Mouse (Mus musculus): ENCODE data around the gene Sufu.

The Sufu gene

GRCm38 (mm10) chr19:46514387-46514786, 117.7 kb downstream of the Sufu start:
- DNase-seq (ENCODE audit: low read depth, low spot score), result no peak

GRCm38 (mm10) chr19:46515287-46515821, 118.7 kb downstream of the Sufu start:
- DNase-seq (ENCODE audit: low read depth, low spot score), result no peak

- DNase-seq (ENCODE audit: low read depth, low spot score), result no peak
Observed at GRCm38 (mm10) chr19:46516667-46517528, 120.2 kb downstream of the Sufu start.

GRCm38 (mm10) chr19:46517529-46518351, 121.0 kb downstream of the Sufu start:
- no peak for DNase-seq (ENCODE audit: low read depth, low spot score)

GRCm38 (mm10) chr19:46518352-46518787, 121.7 kb downstream of the Sufu start:
- DNase-seq (ENCODE audit: low read depth, low spot score), result no peak

- DNase-seq (ENCODE audit: low read depth, low spot score), result no peak
Observed at GRCm38 (mm10) chr19:46518828-46519621, 122.3 kb downstream of the Sufu start.

GRCm38 (mm10) chr19:46521698-46522097, 125.0 kb downstream of the Sufu start:
- no peak for DNase-seq (ENCODE audit: low read depth, low spot score)

GRCm38 (mm10) chr19:46522433-46523044, 125.8 kb downstream of the Sufu start:
- no peak for DNase-seq (ENCODE audit: low read depth, low spot score)

GRCm38 (mm10) chr19:46523131-46523479, 126.4 kb downstream of the Sufu start:
- no peak for DNase-seq (ENCODE audit: low read depth, low spot score)

- DNase-seq (ENCODE audit: low read depth, low spot score), result no peak
Observed at GRCm38 (mm10) chr19:46523480-46524151, 126.9 kb downstream of the Sufu start.

- no peak for DNase-seq (ENCODE audit: low read depth, low spot score)
Observed at GRCm38 (mm10) chr19:46524152-46524544, 127.5 kb downstream of the Sufu start.

- DNase-seq (ENCODE audit: low read depth, low spot score), result no peak
Observed at GRCm38 (mm10) chr19:46524601-46525321, 128.1 kb downstream of the Sufu start.

- DNase-seq (ENCODE audit: low read depth, low spot score), result no peak
Observed at GRCm38 (mm10) chr19:46525691-46526631, 129.3 kb downstream of the Sufu start.

- no peak for DNase-seq (ENCODE audit: low read depth, low spot score)
Observed at GRCm38 (mm10) chr19:46527632-46528528, 131.2 kb downstream of the Sufu start.

GRCm38 (mm10) chr19:46528529-46529213, 132.0 kb downstream of the Sufu start:
- DNase-seq (ENCODE audit: low read depth, low spot score), result no peak

GRCm38 (mm10) chr19:46529601-46530448, 133.1 kb downstream of the Sufu start:
- no peak for DNase-seq (ENCODE audit: low read depth, low spot score)

All from embryo, embryonic 11.5 days (tissue).